Mouse (Mus musculus) neural tube, embryonic 14.5 days (tissue): ENCODE data around the gene Sult1e1. TPM values are rescaled to one million over a fixed set of nuclear protein-coding genes. Genes with fewer than 3 reads are reported as not detected.

Source experiments
- ATAC-seq: fragments of 200-750 bp; cut with Nextera tagmentation; 2 replicates; pipeline ENCODE4 v1.8.0; 2017; ENCODE audit warnings: low read depth, mild to moderate bottlenecking, moderate TSS enrichment, moderate library complexity
- H3K27ac ChIP-seq: fragments of 300-500 bp; sonication (generic); 2 replicates; pipeline ENCODE4 v1.5.1; 2014; ENCODE audit warnings: low read depth, mild to moderate bottlenecking, control low read depth, low read length, moderate library complexity, mixed read lengths
- H3K27me3 ChIP-seq: fragments of 300-500 bp; sonication (generic); 2 replicates; pipeline ENCODE4 v1.6.1; 2014; ENCODE audit warnings: low read length; ENCODE audit not compliant: control insufficient read depth, insufficient read depth
- H3K36me3 ChIP-seq: fragments of 300-500 bp; sonication (generic); 2 replicates; pipeline ENCODE4 v1.6.1; 2014; ENCODE audit warnings: low read length, mixed read lengths; ENCODE audit not compliant: control insufficient read depth, insufficient read depth
- H3K4me1 ChIP-seq: fragments of 300-500 bp; sonication (generic); 2 replicates; pipeline ENCODE4 v1.6.1; 2014; ENCODE audit warnings: low read length; ENCODE audit not compliant: control insufficient read depth, insufficient read depth
- H3K4me2 ChIP-seq: fragments of 300-500 bp; sonication (generic); 2 replicates; pipeline ENCODE4 v1.6.1; 2014; ENCODE audit warnings: mild to moderate bottlenecking, low read depth, low read length, control low read depth
- H3K4me3 ChIP-seq: fragments of 300-500 bp; sonication (generic); 2 replicates; pipeline ENCODE4 v1.5.1; 2014; ENCODE audit warnings: low read depth, low read length, control low read depth, mixed read lengths
- H3K9ac ChIP-seq: fragments of 300-500 bp; sonication (generic); replicated peaks from 2 replicates; pipeline ENCODE4 v1.6.1; 2014; ENCODE audit warnings: low read depth, mild to moderate bottlenecking, control low read depth, low read length, mixed read lengths
- H3K9me3 ChIP-seq: fragments of 300-500 bp; sonication (generic); 2 replicates; pipeline ENCODE4 v1.6.1; 2016; ENCODE audit warnings: low read length; ENCODE audit not compliant: control insufficient read depth
- WGBS: fragments of 180-500 bp; shearing (Covaris S2); extraction: QIAGEN DNeasy Blood & Tissue Kit; methylation state at CpG from one replicate; pipeline ENCODE4 v1.1.7; 2014; 5-methylcytosine and 5-hydroxymethylcytosine counted together
- polyA plus RNA-seq: library from polyadenylated mRNA; unstranded; fragments of >200 nt; fragmentation: Nextera tagmentation; extraction: Ambion mirVana; gene quantifications from 2 replicates; pipeline ENCODE4 v1.2.1, GENCODE M21; 2014

The Sult1e1 gene
- polyA plus RNA-seq: not detected in 2 replicates

- Histone ChIP-seq H3K4me2 (no peak within 1 kb of the TSS), H3K4me1 (no peaks in the 10 kb centered on the region), H3K9me3 (no peaks in the 10 kb centered on the region), H3K4me3 (no peak within 1 kb of the TSS), H3K36me3 (no peaks in the 10 kb centered on the region), H3K9ac (no peak within 1 kb of the TSS), H3K27ac (no peak within 1 kb of the TSS), H3K27me3 (no peaks in the 10 kb centered on the region)
- 83% methylated on average over 5 of the region's 5 CpGs for WGBS
- ATAC-seq: no peak
These were observed at the start of gene Sult1e1 for GRCm38 (mm10) chr5:87591494-87591893. Gene Sult1e1, minus strand, starts transcription at chr5:87591594.

GRCm38 (mm10) chr5:87622681-87623080 is 31.3 kb upstream of the Sult1e1 start:
- no peaks in the 10 kb centered on the region for H3K9me3 ChIP-seq
- H3K27ac ChIP-seq: no peak overlapping the region
- no peak overlapping the region for H3K4me3 ChIP-seq
- no peaks in the 10 kb centered on the region for H3K36me3 ChIP-seq
- no peak for ATAC-seq
- no peak overlapping the region for H3K9ac ChIP-seq
- no peak overlapping the region for H3K4me2 ChIP-seq
- H3K4me1 ChIP-seq: no peaks in the 10 kb centered on the region
- no peaks in the 10 kb centered on the region for H3K27me3 ChIP-seq

DNA sequence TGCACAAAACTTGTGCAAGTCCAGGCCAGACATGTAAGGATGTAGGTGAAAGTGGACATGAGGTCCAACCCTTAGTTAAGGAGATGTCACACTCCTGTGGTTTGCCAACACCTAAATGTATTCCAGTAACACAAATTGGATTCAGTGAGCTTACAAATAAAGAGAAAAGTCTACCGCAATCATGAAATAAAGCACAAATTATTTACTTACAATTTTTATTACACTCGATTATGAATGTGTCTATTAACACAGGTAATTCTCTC is 23.7 kb upstream of the Sult1e1 start:
- 95% methylated on average over 2 of the region's 2 CpGs for WGBS
- Histone ChIP-seq H3K4me3 (no peak overlapping the region), H3K27ac (no peak overlapping the region), H3K27me3 (no peaks in the 10 kb centered on the region), H3K9me3 (no peaks in the 10 kb centered on the region), H3K4me1 (no peaks in the 10 kb centered on the region), H3K4me2 (no peak overlapping the region), H3K36me3 (no peaks in the 10 kb centered on the region), H3K9ac (no peak overlapping the region)
- no peak for ATAC-seq

GRCm38 (mm10) chr5:87614364-87615127 is 23.2 kb upstream of the Sult1e1 start:
- Histone ChIP-seq H3K4me3 (no peak overlapping the region), H3K36me3 (no peaks in the 10 kb centered on the region), H3K4me2 (no peak overlapping the region), H3K9ac (no peak overlapping the region), H3K4me1 (no peaks in the 10 kb centered on the region), H3K27me3 (no peaks in the 10 kb centered on the region), H3K9me3 (no peaks in the 10 kb centered on the region), H3K27ac (no peak overlapping the region)
- no peak for ATAC-seq

- 72% methylated on average over 3 of the region's 3 CpGs for WGBS
- H3K27ac ChIP-seq: no peak overlapping the region
- H3K4me2 ChIP-seq: no peak overlapping the region
- H3K9me3 ChIP-seq: no peaks in the 10 kb centered on the region
- H3K4me1 ChIP-seq: no peaks in the 10 kb centered on the region
- no peak for ATAC-seq
- no peaks in the 10 kb centered on the region for H3K27me3 ChIP-seq
- H3K4me3 ChIP-seq: no peak overlapping the region
- H3K36me3 ChIP-seq: no peaks in the 10 kb centered on the region
- H3K9ac ChIP-seq: no peak overlapping the region
These were observed 9.6 kb upstream of the Sult1e1 start for GRCm38 (mm10) chr5:87601018-87601417.

GRCm38 (mm10) chr5:87597891-87598290 is 6.5 kb upstream of the Sult1e1 start:
- Histone ChIP-seq H3K4me2 (no peak overlapping the region), H3K27me3 (no peaks in the 10 kb centered on the region), H3K9me3 (no peaks in the 10 kb centered on the region), H3K4me1 (no peaks in the 10 kb centered on the region), H3K36me3 (no peaks in the 10 kb centered on the region), H3K9ac (no peak overlapping the region), H3K27ac (no peak overlapping the region), H3K4me3 (no peak overlapping the region)
- 80% methylated on average over 2 of the region's 2 CpGs for WGBS
- no peak for ATAC-seq

GRCm38 (mm10) chr5:87589916-87590315 is 1.5 kb downstream of the Sult1e1 start:
- Histone ChIP-seq H3K4me2 (no peak overlapping the region), H3K27me3 (no peaks in the 10 kb centered on the region), H3K36me3 (no peaks in the 10 kb centered on the region), H3K4me3 (no peak overlapping the region), H3K9me3 (no peaks in the 10 kb centered on the region), H3K27ac (no peak overlapping the region), H3K9ac (no peak overlapping the region), H3K4me1 (no peaks in the 10 kb centered on the region)
- ATAC-seq: no peak
- WGBS: 84% methylated on average over 2 of the region's 2 CpGs

GRCm38 (mm10) chr5:87580389-87580788 is 11.0 kb downstream of the Sult1e1 start:
- H3K27me3 ChIP-seq: no peaks in the 10 kb centered on the region
- H3K9ac ChIP-seq: no peak overlapping the region
- no peak overlapping the region for H3K27ac ChIP-seq
- H3K36me3 ChIP-seq: no peaks in the 10 kb centered on the region
- no peak for ATAC-seq
- H3K9me3 ChIP-seq: no peaks in the 10 kb centered on the region
- no peaks in the 10 kb centered on the region for H3K4me1 ChIP-seq
- no peak overlapping the region for H3K4me2 ChIP-seq
- 84% methylated on average over 1 of the region's 1 CpGs for WGBS
- H3K4me3 ChIP-seq: no peak overlapping the region

- ATAC-seq: no peak
These were observed 17.2 kb downstream of the Sult1e1 start for GRCm38 (mm10) chr5:87574174-87574573.

More at GRCm38 (mm10) chr5:87574174-87574573, 17.2 kb downstream of the Sult1e1 start:
- Histone ChIP-seq H3K4me1 (no peaks in the 10 kb centered on the region), H3K4me3 (no peak overlapping the region), H3K9ac (no peak overlapping the region), H3K27ac (no peak overlapping the region), H3K4me2 (no peak overlapping the region), H3K27me3 (no peaks in the 10 kb centered on the region), H3K36me3 (no peaks in the 10 kb centered on the region), H3K9me3 (no peaks in the 10 kb centered on the region)
- 68% methylated on average over 1 of the region's 1 CpGs for WGBS
